Mouse (Mus musculus): ENCODE measurements around the gene Urah. TPM values are rescaled to one million over a fixed set of nuclear protein-coding genes. Genes with fewer than 3 reads are reported as not detected.

Urah gene
- 1.4 and 31.0 TPM in 2 replicates for total RNA-seq (2021)
- long read RNA-seq, experiment 1, partial matches to known transcripts = 0 of 1 reads
- long read RNA-seq, experiment 1, other reads (novel, unspliced or antisense) = 0 of 1 reads
- long read RNA-seq, experiment 2, transcript Urah-201 (3 exons, 890 nt) = minor isoform, 9 of 22 reads
- long read RNA-seq, experiment 2, transcript Urah-202 (4 exons, 719 nt) = major isoform, 10 of 22 reads
- long read RNA-seq, experiment 2, partial matches to known transcripts = 0 of 22 reads
- long read RNA-seq, experiment 2, other reads (novel, unspliced or antisense) = 2 of 22 reads

DNA sequence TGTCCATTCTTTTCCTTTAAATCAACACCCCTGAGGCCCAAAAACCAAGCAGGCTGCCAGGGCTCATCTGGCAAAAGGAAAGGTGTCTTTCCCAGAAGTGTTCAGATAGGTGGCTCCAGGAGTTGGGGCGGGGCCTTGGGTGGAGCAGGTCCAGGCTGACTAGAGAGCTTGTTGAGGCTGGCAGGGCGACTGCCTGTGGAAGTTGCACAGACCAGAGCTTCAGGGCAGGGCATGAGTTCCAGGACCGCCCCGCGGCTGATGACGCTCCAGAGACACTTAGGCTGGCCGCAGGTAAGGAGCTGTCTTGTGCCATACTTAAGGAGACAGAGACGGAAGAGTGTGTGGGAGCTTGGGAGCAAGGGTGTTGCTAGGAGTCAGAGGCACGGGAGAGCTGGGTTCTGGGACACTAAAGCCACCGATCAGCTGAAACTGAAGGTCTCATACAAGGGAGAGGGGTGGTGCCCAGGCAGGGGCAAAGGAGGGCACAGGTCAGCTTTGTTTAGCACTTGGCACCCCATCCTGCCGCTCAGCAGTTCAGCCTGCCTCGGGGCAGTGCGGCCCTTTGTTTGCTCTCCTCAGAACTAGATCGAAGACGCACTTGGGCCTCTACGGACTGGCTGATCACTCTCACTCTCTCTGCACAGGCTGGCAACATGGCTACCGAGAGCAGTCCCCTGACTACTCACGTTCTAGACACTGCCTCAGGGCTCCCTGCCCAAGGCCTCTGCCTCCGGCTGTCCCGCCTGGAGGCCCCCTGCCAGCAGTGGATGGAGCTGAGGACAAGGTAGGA is at the start of gene Urah:
Gene Urah (plus strand): TSS at position 51 of the 790 bp plus-strand sequence.
- peak; percentile 72 for DNase-seq

DNA sequence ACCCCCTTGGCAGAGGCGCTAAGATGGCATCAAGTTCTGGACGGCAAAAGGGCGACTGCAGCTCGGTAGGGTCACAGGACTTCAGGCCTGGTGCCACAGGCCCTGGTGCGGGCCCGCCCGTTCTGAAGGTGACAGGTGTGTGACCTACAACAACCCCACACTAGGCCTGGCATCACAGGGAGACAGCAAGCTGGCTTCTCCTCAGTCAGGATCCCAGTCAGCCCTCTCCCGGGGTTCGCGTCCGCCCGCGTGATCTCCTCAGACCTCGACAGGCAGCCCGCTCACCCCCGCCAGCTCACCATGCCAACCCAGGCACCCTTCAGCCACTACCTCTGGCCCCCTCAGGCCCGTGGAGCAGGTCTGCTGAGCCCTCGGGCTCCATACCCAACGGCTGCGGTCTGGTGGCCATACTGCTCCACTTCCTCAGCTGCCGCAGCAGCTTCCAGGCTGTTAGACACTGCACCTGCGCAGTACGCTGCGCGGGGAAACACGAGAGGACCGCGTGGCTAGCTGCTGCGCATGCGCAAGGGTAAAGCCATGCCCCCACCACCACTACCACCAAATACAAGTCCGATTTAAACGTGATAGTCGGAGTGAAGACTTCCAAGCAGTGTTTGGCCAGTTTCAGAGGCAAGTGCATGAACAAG is 47.3 kb upstream of the Urah start, which contains the start of gene Syce1:
Gene Syce1 (minus strand): TSS at position 447 of the 647 bp plus-strand sequence.
- DNase-seq = no peak

DNA sequence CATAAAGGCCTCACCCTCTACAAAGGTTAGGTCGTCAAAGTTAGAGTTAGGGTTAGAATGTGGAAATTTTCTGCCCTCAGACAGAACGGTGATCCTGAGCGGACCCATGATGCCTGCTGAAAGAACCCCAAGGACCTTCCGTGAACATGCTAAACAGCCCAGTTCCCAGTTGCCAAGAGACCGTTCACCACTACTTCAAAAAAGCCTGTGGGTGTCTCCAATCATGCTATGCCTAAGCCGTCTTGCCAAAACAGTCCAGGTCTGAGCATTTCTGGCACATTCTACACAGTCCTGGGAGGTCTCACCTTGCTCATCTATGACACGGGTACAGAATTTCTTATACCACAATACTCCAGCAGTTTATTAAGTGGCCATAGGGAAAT is 46.8 kb upstream of the Urah start:
- DNase-seq = no peak

DNA sequence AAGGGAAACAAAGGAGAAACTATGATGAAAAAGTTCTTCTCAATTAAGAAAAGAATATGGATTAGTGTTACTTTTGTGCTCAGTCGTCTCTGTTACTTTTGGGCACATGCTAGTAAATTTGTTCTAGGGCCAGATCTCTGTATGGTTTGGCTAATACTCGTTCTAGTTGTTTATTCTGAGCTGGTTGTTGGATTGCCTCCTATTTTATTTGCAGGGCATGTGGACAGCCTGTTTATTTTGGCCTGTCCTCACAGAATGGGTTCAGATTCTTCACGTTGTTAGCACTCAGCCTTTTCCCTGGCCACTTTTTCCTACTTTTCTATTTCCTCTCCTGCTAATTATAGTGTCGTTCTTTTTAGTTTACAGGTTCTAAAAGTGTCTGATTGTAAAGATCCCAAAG is 41.3 kb upstream of the Urah start:
- DNase-seq = no peak

DNA sequence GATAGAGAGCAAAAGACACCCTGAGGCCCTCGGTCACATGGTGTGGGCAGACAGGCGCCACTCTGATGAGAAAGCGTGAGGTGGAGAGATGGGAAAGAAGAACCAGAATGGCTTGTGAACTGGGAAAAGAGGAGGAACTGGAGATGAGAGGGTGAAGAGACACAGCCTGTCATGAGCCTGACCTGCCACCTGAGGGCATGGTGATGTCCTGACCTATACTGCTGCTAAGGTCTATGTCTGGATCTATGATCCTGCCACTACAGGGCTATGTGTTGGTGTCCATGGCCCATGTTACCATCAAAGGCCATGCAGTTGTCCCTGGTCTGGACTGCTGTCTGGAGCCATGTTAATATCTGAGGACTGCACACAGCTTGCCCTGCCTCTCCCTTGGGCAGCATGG is 37.2 kb upstream of the Urah start:
- no peak for DNase-seq

- no peak for DNase-seq
Measured at GRCm38 (mm10) chr7:140798212-140798611, 36.6 kb upstream of the Urah start.

GRCm38 (mm10) chr7:140802629-140803028 is 32.2 kb upstream of the Urah start:
- no peak for DNase-seq

- DNase-seq = peak; percentile 81
Measured at GRCm38 (mm10) chr7:140805704-140806103, 29.1 kb upstream of the Urah start.

DNA sequence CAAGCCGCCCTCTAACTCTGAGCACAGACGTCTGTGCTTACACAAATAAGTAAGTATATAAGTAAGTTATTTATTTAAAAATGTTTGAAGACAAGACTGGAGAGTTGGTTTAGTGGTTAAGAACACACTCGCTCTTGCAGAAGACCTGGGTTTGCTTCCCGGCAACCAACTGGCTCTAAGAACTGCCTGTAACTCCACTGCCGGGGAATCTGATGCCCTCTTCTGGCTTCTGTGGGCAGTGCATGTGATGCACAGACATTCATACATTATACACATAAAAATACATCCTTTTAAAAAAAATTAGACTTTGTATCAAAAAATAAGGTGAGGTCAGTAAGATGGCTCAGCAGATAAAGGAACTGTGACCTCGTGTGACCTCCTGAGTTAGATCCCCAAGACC is 24.3 kb upstream of the Urah start:
- no peak for DNase-seq

- no peak for DNase-seq
Measured at GRCm38 (mm10) chr7:140811714-140812113, 23.1 kb upstream of the Urah start.

DNA sequence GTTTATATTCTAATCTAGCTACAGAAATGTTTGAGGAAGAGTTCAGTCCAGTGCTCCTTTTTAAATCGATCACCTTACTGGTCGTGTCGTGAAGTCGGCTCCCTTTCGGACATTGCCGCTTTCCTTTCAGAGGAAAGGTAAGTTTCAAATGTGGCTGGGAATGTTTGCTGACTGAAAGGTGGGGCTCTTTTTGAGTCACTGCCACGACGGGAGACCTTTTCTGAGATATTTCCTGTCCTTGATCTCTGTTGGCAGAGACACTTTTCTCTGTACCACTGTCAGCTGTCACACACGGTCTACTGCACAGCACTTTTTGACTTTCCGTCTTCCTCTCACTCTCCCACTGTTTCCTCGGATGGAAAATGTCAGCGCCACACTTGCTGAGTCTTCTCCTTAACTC is 22.0 kb upstream of the Urah start:
- no peak for DNase-seq

GRCm38 (mm10) chr7:140820173-140820572 is 14.6 kb upstream of the Urah start:
- no peak for DNase-seq

GRCm38 (mm10) chr7:140821305-140821652 is 13.5 kb upstream of the Urah start:
- DNase-seq = no peak

- peak; percentile 74 for DNase-seq
Measured at GRCm38 (mm10) chr7:140821653-140822329, 13.0 kb upstream of the Urah start, which contains the start of gene Zfp941. Zfp941 (minus strand) TSS chr7:140822178.

DNA sequence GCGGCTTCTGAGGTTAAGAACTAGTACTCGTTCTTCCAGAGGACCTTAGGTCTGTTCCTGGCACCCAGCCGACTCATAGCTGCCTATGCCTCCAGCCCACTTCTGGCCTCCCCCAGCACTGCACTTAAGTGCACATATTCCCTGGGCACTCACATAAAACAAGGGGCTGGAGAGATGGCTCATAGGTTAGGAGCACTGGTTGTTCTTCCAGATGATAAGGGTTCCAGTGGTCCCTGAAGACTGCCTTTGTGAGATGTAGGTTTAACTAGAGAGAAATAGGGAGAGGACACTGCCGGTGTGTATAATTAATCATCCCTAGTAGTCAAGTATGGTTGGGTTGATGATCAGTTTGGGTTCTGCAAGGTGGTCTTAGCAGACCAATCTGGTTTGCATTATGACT is 12.1 kb upstream of the Urah start:
- no peak for DNase-seq

DNA sequence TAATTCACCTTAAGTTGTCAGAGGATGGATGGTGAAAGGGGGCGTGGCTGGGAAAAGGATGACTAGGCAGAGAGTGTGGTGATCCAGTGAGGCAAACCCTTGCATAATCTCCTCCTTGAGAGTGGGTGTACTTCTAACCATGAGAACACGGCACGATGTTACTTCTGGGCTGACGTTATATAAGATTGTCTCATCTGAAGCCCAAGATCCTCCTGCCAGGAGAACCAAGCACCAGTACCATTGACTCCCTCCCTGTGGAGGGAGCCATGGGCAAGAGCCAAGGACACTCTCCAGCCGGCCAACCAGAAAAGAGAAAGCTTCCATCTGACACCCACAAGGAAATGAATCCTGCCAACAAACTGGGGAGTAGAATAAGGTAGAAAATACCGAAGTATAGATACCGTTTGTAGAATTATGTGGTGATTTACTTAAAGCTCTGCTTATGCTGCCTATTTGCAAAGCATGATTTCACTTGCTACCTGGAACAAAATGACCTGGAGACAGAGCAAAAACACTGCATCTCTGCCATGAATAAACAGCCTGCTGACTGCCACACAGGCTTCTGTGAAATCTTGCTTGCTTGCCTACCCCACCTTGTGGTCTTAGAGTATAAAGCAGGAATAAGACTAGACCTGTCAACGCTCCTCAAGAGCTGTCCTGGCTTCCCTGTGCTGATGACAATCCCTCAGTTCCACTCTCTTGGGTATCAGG is 6.5 kb upstream of the Urah start:
- DNase-seq = peak; percentile 52

GRCm38 (mm10) chr7:140831447-140831846 is 3.4 kb upstream of the Urah start:
- DNase-seq = no peak

- DNase-seq = no peak
Measured at GRCm38 (mm10) chr7:140833341-140833740, 1.5 kb upstream of the Urah start.

DNA sequence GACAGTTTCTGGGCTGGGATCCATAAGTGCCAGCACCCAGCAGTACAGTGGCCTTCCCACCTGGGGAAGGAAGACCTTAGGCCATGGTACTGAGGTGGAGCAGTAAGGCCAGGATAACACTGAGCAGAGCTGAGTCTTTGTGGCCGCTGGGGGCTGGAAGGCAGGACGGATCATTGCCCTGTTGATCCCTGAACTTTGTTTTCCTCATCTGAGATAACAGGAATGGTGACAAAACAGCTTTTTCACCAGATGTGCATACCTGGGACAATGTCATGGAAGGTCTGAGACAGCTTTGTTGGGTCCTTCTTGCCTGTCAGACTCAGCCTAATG is 905 bp downstream of the Urah start:
- DNase-seq = no peak

DNA sequence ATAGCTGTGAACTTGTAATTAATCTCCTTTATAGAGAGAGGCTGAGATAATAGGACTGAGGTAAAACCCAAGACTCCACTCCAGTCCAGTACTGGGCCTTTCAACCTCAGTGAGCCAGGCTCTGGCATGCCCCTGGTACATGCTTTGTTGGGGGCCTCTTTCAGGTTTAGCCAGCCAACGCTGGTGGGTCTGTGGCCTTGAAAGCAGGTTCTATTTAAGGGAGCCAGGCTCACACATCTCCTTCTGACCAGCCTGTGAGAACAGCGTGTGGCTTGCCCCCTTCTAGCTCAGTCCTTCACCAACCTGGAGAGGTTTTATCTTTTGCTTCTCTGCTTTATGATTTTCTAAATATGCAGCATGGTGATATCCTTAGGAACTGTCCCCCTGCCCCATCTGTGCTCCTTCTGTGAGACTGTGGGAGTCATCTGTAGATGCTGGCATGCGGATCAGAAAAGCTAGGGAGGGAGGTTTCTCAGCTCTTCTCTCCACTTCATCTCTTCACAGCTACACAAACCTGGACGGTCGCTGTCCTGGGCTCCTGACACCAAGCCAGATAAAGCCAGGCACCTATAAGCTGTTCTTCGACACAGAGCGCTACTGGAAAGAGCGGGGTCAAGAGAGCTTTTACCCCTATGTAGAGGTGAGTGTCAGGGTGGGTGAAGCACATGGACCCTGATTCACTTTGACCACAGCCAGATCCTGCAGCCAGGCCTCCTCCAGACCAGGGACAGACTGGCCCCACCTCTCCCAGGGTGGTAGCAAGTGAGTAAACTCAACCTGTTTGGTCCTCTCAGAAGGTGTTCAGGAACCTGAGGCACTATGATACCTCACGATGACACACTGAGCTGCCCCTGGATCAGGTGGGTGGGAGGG is 1.7 kb downstream of the Urah start:
- DNase-seq = no peak

- no peak for DNase-seq
Measured at GRCm38 (mm10) chr7:140839556-140839955, 4.7 kb downstream of the Urah start.

Data from adrenal gland, postnatal 14 days (tissue).